Mouse (Mus musculus) forelimb bud, embryonic 11.5 days (tissue): Measurements from ENCODE around the gene Prkg1.

Source experiments
- DNase-seq: peaks from one replicate; pipeline ENCODE4 v3.0.0-alpha.2; 2012; ENCODE audit warnings: low read depth, low spot score

Prkg1 gene

DNA sequence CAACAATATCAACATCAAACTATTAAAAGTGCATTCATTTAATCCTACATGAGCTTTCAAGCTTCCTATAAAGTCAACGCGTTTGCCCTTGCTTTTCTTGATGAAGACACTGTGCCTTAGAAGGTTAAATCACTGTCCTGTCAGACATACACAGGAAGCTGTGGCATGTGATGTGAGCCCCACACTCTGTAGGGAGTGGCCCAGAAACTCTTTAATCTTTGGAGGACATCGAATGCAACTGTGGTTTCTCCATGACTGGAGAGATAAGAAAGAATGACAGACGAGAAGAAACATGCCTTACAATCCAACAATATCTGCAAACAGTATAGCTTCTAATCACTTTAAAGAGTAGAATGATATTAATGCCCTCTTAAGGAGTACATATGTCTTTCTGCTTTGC lies 903.4 kb downstream of the Prkg1 start:
- no peak for DNase-seq

- DNase-seq: no peak
These were observed 913.8 kb downstream of the Prkg1 start for GRCm38 (mm10) chr19:30851023-30851422.

GRCm38 (mm10) chr19:30844916-30845315 lies 919.9 kb downstream of the Prkg1 start:
- no peak for DNase-seq

DNA sequence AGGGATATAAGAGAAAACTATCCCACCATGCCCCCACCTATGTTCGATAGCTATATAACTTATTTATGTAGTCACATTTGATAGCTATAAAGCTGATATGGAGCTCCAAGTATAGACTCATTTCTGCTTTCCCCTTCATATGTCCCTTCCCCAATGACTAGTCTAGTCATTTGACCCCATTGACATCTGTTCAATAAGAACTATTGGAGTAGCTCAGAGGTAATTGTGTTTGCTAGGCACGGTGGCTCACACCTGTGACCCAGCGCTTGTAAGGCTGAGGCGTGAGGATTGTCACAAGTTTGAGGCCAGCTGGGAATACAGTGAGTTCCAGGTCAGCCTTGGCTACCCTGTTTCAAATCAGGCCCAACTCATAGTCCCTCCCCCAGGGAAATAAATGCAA lies 921.2 kb downstream of the Prkg1 start:
- DNase-seq: no peak

DNA sequence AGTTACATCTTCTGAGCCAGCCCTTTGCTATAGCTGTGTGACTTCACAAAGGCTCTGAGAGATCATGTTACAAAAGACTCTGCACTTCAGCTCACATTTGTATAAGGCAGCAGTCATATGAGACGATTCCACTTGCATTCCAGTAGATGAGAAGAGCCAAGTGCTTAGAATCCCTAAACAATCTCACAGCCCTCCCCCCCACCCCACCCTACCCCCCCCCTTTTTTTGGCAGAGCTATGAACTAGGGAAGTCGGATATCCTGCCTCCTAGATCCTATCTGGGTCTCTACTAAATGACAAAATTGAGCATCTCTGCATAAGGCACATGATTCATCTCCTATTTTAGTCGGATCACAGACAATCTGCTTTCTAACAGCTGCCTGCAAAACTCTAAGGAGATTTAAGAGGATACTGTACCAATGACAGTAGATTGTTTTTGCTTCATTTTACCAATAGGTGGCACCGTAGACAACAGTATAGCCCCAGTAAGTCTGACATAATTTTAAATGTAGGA lies 921.7 kb downstream of the Prkg1 start:
- DNase-seq: peak; percentile 36

GRCm38 (mm10) chr19:30842640-30843039 lies 922.2 kb downstream of the Prkg1 start:
- peak; percentile 38 for DNase-seq

GRCm38 (mm10) chr19:30833045-30833651 lies 931.7 kb downstream of the Prkg1 start:
- no peak for DNase-seq

DNA sequence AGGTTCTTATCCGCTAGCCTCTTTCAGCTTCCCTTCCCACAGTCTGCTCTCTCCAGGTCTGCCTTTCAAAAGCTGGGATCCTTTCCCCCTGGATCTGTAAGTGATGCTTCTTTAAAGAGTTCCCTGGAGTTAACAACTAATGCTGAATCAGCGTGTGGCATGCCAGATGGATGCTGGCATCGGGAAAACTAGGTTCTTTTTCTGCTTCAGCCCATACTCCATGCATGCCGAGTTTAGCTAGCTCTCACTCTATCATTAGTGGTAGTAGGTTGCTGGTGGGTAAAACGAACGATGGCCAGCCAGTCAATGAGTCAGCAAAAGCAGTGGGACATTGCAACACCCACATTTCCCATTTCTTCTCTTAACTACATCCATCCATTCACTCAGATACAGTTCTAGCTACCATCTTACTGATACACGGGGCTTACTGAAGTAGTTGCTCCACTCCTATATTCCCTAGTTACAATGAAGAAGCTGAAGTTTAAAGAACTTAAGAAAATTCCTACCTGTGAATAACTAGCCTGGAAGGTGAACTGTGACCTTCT lies 935.5 kb downstream of the Prkg1 start:
- DNase-seq: no peak

DNA sequence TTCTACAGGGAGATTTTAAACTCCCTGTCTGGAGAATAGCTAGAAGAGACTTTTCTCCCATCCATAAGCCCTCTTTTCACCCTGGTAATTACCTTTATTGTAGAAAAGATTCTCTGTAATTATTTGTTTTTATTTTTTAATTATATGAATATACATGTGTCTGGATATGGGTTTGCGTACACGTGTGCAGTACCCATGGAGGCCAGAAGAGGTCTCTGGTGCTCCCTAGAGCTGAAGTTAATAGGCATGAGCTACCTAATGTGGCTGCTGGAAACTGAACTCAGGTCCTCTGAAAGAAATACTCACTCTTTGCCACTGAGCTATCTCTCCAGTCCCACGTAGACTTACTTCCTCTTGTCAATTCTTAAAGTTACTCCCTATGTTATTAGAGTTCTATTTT lies 937.0 kb downstream of the Prkg1 start:
- no peak for DNase-seq

DNA sequence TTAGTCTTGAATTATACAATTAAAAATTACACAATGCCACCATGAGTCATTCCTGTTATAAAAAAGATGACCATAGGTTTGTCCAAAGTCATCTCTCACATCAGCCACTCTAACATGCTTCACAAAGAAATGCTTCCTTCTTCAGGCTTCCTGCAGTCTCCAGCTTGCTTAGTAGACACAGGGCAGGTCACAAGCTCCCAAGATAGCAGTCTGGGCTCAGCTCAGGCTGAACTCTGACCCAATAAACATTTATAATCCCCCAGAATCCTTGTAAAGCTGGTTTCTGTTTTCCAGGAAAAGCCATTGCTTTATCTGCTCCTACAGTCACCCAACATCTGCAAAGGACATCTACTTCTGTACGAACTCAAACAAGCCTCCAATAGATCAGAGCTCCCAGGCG lies 938.7 kb downstream of the Prkg1 start:
- no peak for DNase-seq

DNA sequence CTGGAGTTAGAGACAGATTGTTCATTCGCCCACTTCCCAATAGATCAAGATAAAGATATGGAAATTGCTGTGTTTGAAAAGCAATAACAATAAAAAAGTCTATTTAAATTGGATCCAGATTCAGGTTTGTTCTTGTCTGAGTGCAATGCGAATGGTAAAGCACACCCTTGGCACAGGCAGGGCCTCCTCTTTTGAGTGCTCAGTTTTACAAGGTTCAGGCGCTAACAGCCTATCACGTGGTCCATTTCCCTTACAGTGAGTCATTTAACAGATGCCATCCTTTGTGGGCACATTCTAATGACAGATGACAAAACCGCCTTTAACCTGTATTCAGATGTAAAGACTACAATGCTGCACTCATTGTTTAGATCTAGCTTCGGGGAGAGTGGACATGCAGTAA lies 949.2 kb downstream of the Prkg1 start:
- no peak for DNase-seq

DNA sequence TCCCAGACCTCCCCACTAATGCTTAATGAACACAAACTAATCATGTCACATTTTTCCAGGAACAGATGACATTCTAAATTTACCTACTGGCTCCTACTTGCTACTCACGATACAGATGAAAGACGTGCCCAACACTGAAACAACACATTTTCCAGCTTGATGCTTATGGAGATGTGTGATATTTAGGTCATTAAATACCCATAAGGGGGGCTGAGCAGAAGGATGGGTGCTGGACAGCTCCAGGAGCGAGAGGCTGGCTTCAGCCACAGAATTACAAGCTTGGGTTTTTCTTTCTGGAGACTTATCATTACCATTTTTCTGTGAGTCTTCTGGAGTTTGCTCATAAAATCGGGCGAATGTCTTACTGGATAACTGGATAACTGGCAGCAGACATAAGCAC lies 958.6 kb downstream of the Prkg1 start:
- DNase-seq: no peak

DNA sequence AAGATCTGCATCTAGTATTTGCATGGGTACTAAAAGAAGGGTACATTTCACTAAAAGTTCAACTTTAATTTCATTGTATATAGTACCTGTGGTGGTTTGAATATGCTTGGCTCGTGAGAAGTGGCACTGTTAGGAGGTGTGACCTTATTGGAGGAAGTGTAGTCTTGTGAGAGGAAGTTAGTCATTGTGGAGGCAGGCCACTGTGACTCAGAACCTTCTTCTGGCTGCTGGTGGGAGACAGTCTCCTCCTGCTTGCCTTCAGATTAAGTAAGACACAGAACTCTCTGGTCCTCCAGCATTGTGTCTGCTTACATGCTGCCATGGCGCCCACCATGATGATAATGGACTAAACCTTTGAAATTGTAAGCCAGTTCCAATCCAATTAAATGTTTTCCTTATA lies 984.0 kb downstream of the Prkg1 start:
- DNase-seq: no peak

GRCm38 (mm10) chr19:30768316-30768715 lies 996.5 kb downstream of the Prkg1 start:
- peak; percentile 38 for DNase-seq

- no peak for DNase-seq
These were observed 1020.4 kb downstream of the Prkg1 start for GRCm38 (mm10) chr19:30744426-30744825.

DNA sequence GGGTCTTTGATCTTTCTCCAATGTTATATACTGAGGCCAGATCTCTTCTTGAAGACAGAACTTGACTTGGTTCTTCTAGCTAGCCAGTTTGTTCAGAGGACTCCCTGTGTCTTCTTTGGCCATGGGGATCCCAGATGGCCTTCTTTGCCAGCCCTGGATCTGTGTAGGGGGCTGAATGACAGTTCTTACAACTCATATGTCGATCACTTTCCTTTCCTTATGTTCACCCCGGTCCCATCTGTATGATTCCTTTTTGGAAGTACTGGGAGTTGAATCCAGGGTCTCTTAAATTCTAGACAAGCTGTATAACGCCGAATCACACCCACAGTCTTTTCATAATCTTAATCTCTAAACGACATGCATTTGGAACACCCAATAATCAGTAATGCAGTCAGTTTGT lies 1065.7 kb downstream of the Prkg1 start:
- no peak for DNase-seq

GRCm38 (mm10) chr19:30691258-30691657 lies 1073.6 kb downstream of the Prkg1 start:
- DNase-seq: no peak

DNA sequence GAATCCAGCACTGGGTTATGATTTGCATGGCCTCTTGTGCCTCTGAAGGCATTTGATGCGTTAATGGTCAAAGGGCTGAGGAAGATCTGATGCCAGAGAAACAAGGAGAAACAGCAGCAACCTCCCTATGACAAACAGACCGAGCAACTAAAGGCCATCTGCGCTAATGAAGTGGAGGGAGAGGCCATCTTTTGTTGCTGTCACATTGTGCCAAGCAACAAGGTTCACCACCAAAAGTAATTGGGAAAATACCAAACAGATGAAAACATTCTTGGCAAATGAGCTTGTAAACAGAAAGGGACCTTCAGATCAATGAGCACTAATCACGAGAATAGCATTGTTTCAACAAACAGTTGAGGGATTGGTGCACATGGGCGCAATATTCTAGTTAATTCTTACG lies 1074.1 kb downstream of the Prkg1 start:
- no peak for DNase-seq

GRCm38 (mm10) chr19:30687942-30688341 lies 1076.9 kb downstream of the Prkg1 start:
- no peak for DNase-seq

DNA sequence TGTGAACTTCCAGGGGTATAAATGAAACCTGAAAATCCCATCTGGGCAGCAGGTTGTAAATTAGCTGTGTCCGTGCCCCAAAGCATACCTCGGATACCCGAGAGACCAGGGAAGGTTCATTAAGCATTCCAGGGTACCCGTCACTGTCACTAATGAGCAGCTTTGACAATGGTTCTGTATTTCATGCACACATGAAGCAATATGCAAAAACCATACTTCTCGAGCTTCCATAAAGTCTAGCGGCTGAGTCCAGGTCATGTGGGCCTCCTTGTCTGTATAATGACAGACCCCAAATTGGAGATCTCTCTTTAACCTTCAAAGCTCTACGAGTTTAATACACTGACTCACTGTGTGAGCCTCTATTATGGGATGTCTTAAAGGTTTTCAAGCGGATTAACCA lies 1088.5 kb downstream of the Prkg1 start:
- no peak for DNase-seq

- peak; percentile 62 for DNase-seq
These were observed 1100.6 kb downstream of the Prkg1 start for GRCm38 (mm10) chr19:30664269-30664668.

DNA sequence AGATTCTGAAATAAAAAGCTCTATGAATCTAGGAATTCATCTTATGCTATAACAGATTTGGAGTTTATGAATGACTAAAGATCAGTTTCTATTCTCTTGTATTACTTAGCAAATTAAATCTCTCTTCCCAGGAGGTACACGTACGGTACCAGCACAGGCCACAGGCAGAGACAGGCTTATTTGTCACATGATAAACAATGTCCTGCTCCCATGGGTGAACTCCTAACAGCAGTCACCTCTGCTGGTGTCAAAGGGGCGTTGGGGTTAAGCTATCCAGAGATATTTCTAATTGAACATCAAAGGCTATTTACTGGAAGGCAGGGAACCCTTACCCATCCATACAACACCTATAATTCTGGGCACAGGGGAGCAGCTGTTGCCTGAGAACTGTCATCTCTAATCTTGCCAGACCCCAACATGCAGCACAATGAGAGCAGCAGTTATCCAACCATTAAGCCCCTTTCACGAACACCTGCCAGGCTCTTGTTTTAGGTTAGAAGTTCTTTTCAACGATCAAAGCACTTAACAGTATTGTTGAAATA lies 1122.1 kb downstream of the Prkg1 start:
- DNase-seq: no peak

DNA sequence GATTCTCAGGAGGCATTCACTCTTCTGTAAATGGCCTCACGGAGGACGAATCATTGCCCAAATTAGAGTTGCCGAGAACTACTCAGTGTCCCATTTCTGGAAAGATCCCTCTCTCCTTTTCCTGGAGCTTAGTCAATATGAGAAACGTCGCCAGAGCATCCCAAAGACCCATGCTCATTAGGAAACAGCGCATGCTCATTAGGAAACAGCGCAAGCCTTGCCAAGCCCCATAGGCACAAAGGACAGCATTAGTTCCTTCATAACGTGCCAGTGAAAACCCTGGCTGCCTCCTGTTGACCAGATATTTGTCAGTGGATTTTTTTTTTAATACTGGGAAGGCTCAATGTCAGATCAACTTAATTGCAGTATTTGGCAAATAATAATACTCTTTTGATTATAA lies 1127.4 kb downstream of the Prkg1 start:
- DNase-seq: no peak
